Mouse (Mus musculus) lung, embryonic 14.5 days (tissue): Measurements from ENCODE around the gene Slc24a4. TPM values are rescaled to one million over a fixed set of nuclear protein-coding genes. Genes with fewer than 3 reads are reported as not detected.
"Not testable (repeated sequence)": the region's sequence is repeated elsewhere in the genome, so short reads cannot be mapped to it uniquely, and the experiment has no call there.

Experiments used
- ATAC-seq: fragments of 200-750 bp; cut with Nextera tagmentation; 2 replicates; pipeline ENCODE4 v1.8.0; 2017; ENCODE audit warnings: mild to moderate bottlenecking, moderate TSS enrichment, moderate library complexity; ENCODE audit not compliant: insufficient read depth
- DNase-seq: peaks from one replicate; pipeline ENCODE4 v3.0.0-alpha.2; 2015
- H3K27ac ChIP-seq: fragments of 300-500 bp; sonication (generic); 2 replicates; pipeline ENCODE4 v1.5.1; 2014; ENCODE audit warnings: low read depth, mild to moderate bottlenecking, moderate library complexity
- H3K27me3 ChIP-seq: fragments of 300-500 bp; sonication (generic); 2 replicates; pipeline ENCODE4 v1.6.1; 2014; ENCODE audit warnings: low read length, control low read depth; ENCODE audit not compliant: insufficient read depth
- H3K36me3 ChIP-seq: fragments of 300-500 bp; sonication (generic); 2 replicates; pipeline ENCODE4 v1.6.1; 2014; ENCODE audit warnings: control low read depth; ENCODE audit not compliant: insufficient read depth
- H3K4me1 ChIP-seq: fragments of 300-500 bp; sonication (generic); 2 replicates; pipeline ENCODE4 v1.6.1; 2014; ENCODE audit warnings: antibody characterized with exemption, control low read depth; ENCODE audit not compliant: insufficient read depth
- H3K4me2 ChIP-seq: fragments of 300-500 bp; sonication (generic); 2 replicates; pipeline ENCODE4 v1.6.1; 2014; ENCODE audit warnings: mild to moderate bottlenecking
- H3K4me3 ChIP-seq: fragments of 300-500 bp; sonication (generic); 2 replicates; pipeline ENCODE4 v1.5.1; 2014; ENCODE audit warnings: low read depth, low read length
- H3K9ac ChIP-seq: fragments of 300-500 bp; sonication (generic); 2 replicates; pipeline ENCODE4 v1.6.1; 2014
- H3K9me3 ChIP-seq: fragments of 300-500 bp; sonication (generic); 2 replicates; pipeline ENCODE4 v1.6.1; 2016; ENCODE audit warnings: low read depth, low read length, control low read depth
- CTCF ChIP-seq: IDR thresholded peaks from 2 replicates; pipeline ENCODE4 v1.5.1; 2016; ENCODE audit warnings: antibody characterized with exemption, low read depth
- WGBS: fragments of 180-500 bp; shearing (Covaris S2); extraction: QIAGEN DNeasy Blood & Tissue Kit; methylation state at CpG from one replicate; pipeline ENCODE4 v1.1.7; 2014; 5-methylcytosine and 5-hydroxymethylcytosine counted together
- polyA plus RNA-seq: library from polyadenylated mRNA; unstranded; fragments of >200 nt; fragmentation: Nextera tagmentation; extraction: Ambion mirVana; gene quantifications from 2 replicates; pipeline ENCODE4 v1.2.1, GENCODE M21; 2014

Slc24a4 gene
- polyA plus RNA-seq, 1 experiment from 2014 or later, result 0.89 TPM

- H3K9ac ChIP-seq, result no peak overlapping the region
- H3K27ac ChIP-seq, result no peak overlapping the region
- TF ChIP-seq CTCF, result no peak
- DNase-seq (no peak), ATAC-seq (no peak)
- no peaks in the 10 kb centered on the region for H3K27me3 ChIP-seq
- no peak overlapping the region for H3K4me2 ChIP-seq
- peaks cover 10% of the 10 kb centered on the region for H3K4me1 ChIP-seq
- no peaks in the 10 kb centered on the region for H3K9me3 ChIP-seq
- no peaks in the 10 kb centered on the region for H3K36me3 ChIP-seq
- no peak overlapping the region for H3K4me3 ChIP-seq
Measured at GRCm38 (mm10) chr12:102263249-102263648, 134.7 kb downstream of the Slc24a4 start.

GRCm38 (mm10) chr12:102266433-102266832, 137.9 kb downstream of the Slc24a4 start:
- Histone ChIP-seq H3K36me3 (no peaks in the 10 kb centered on the region), H3K27ac (no peak overlapping the region), H3K4me3 (no peak overlapping the region), H3K4me1 (peaks cover 10% of the 10 kb centered on the region), H3K9me3 (no peaks in the 10 kb centered on the region), H3K9ac (no peak overlapping the region), H3K27me3 (no peaks in the 10 kb centered on the region), H3K4me2 (no peak overlapping the region)
- 85% methylated on average over 8 of the region's 8 CpGs for WGBS
- DNase-seq, result no peak
- TF ChIP-seq CTCF, result no peak
- no peak for ATAC-seq

GRCm38 (mm10) chr12:102269144-102269543, 140.6 kb downstream of the Slc24a4 start:
- no peaks in the 10 kb centered on the region for H3K4me1 ChIP-seq
- H3K27ac ChIP-seq, result no peak overlapping the region
- H3K9ac ChIP-seq, result no peak overlapping the region
- TF ChIP-seq CTCF, result no peak
- H3K4me3 ChIP-seq, result no peak overlapping the region
- ATAC-seq, result no peak
- no peak for DNase-seq
- H3K36me3 ChIP-seq, result no peaks in the 10 kb centered on the region
- 48% methylated on average over 2 of the region's 2 CpGs for WGBS
- H3K27me3 ChIP-seq, result no peaks in the 10 kb centered on the region
- no peaks in the 10 kb centered on the region for H3K9me3 ChIP-seq
- H3K4me2 ChIP-seq, result no peak overlapping the region

GRCm38 (mm10) chr12:102270776-102271405, 142.4 kb downstream of the Slc24a4 start:
- TF ChIP-seq CTCF, result no peak
- no peak overlapping the region for H3K9ac ChIP-seq
- WGBS, result 74% methylated on average over 6 of the region's 6 CpGs
- no peaks in the 10 kb centered on the region for H3K36me3 ChIP-seq
- no peak overlapping the region for H3K4me3 ChIP-seq
- DNase-seq (no peak), ATAC-seq (no peak)
- H3K4me2 ChIP-seq, result no peak overlapping the region
- H3K27me3 ChIP-seq, result no peaks in the 10 kb centered on the region
- H3K9me3 ChIP-seq, result no peaks in the 10 kb centered on the region
- H3K4me1 ChIP-seq, result no peaks in the 10 kb centered on the region
- no peak overlapping the region for H3K27ac ChIP-seq

- H3K4me3 ChIP-seq, result no peak overlapping the region
- TF ChIP-seq CTCF, result no peak
- H3K9ac ChIP-seq, result no peak overlapping the region
- DNase-seq (no peak), ATAC-seq (no peak)
- H3K36me3 ChIP-seq, result no peaks in the 10 kb centered on the region
- H3K27me3 ChIP-seq, result no peaks in the 10 kb centered on the region
- H3K4me1 ChIP-seq, result no peaks in the 10 kb centered on the region
- WGBS, result 72% methylated on average over 4 of the region's 4 CpGs
- H3K9me3 ChIP-seq, result no peaks in the 10 kb centered on the region
- no peak overlapping the region for H3K27ac ChIP-seq
- H3K4me2 ChIP-seq, result no peak overlapping the region
Measured at GRCm38 (mm10) chr12:102271447-102271846, 142.9 kb downstream of the Slc24a4 start.

- ATAC-seq, result peak; percentile 67; the same call in 1 of the 2 replicates
- WGBS, result 31% methylated on average over 7 of the region's 7 CpGs
- no peaks in the 10 kb centered on the region for H3K4me1 ChIP-seq
- no peak for TF ChIP-seq CTCF
- H3K9ac ChIP-seq, result no peak overlapping the region
- H3K4me2 ChIP-seq, result no peak overlapping the region
- H3K27me3 ChIP-seq, result no peaks in the 10 kb centered on the region
- H3K4me3 ChIP-seq, result no peak overlapping the region
- no peaks in the 10 kb centered on the region for H3K9me3 ChIP-seq
- H3K27ac ChIP-seq, result peak overlapping the region; percentile 58; the same call in 1 of the 2 replicates
- no peaks in the 10 kb centered on the region for H3K36me3 ChIP-seq
- peak; percentile 84 for DNase-seq
Measured at GRCm38 (mm10) chr12:102275833-102276443, 147.4 kb downstream of the Slc24a4 start.

GRCm38 (mm10) chr12:102280290-102280689, 151.8 kb downstream of the Slc24a4 start:
- ATAC-seq, H3K36me3 ChIP-seq, DNase-seq, H3K9ac ChIP-seq, H3K4me2 ChIP-seq, H3K9me3 ChIP-seq, H3K27me3 ChIP-seq, H3K27ac ChIP-seq, H3K4me3 ChIP-seq: not testable (repeated sequence)
- H3K4me1 ChIP-seq, result peaks cover 12% of the 10 kb centered on the region
- 45% methylated on average over 4 of the region's 4 CpGs for WGBS
